Mouse (Mus musculus) left cerebral cortex, postnatal 36 days (tissue): ENCODE data around the gene Lhfp. TPM values are rescaled to one million over a fixed set of nuclear protein-coding genes. Genes with fewer than 3 reads are reported as not detected.
"Not testable (repeated sequence)": the region's sequence is repeated elsewhere in the genome, so short reads cannot be mapped to it uniquely, and the experiment has no call there.

ENCODE experiments used
- DNase-seq, 2 experiments: peaks; one replicate each; pipeline ENCODE4 v3.0.0; 2021 to 2022; ENCODE audit warnings: low spot score in 2 of 2, mixed read lengths in 1 of 2
- intact Hi-C: fragments of 180-260 bp; cut with DNase I; formaldehyde crosslinking; loops from one replicate; pipeline ENCODE4 v1.15.1; 2025
- total RNA-seq, 2 experiments: library from RNA; stranded (reverse); gene quantifications; 2 replicates each; pipeline ENCODE4 v1.2.3; 2021

The Lhfp gene
- total RNA-seq, 2 experiments from 2014 or later: 29.8 to 35.1 TPM

DNA sequence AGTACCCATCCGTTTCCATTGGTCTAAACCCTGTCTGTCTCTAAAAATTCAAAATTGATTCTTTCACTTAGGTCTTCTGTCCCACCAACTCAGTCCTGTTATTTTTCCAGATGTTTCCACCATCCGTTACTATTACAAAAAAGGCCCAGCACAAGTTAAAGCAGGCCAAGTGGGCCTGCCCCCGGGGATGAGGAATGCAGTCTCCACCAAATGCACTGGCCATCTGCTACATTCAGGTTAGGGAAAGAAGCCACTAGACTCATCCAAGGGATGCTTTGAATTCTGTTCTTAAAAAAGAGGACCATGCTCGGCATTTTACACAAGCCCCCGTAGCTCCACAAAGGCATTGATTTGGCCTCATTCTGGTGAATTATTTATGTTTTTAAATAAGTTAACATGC is 162.3 kb downstream of the Lhfp start:
- DNase-seq: no peak
- intact Hi-C loops: no loop called here

GRCm38 (mm10) chr3:53204348-53204984 is 163.1 kb downstream of the Lhfp start:
- intact Hi-C loops: no loop called here
- DNase-seq: no peak

- intact Hi-C loops: no loop called here
- no peak for DNase-seq
Observed at GRCm38 (mm10) chr3:53204985-53205365, 163.6 kb downstream of the Lhfp start.

DNA sequence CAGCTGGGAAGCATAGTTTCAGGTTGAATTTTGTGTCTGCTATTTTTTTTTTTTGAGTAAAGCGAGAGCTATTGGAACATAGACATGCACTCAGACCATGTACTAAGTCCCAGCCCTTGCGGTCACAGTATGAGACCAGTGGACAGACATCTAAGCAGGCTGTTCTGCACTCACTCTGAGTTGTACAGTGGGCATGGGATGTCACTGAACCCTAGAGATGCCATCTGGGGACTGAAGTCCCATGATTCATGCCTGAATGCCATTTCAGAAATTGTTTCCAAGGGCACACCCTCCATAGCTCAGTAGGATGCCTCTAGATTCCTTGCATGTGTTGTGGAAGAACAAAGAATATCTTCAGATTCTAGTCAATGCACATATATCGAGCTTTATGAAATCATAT is 164.4 kb downstream of the Lhfp start:
- no peak for DNase-seq
- intact Hi-C loops: no loop called here

GRCm38 (mm10) chr3:53206509-53207224 is 165.3 kb downstream of the Lhfp start:
- intact Hi-C loops: no loop called here

GRCm38 (mm10) chr3:53207225-53207528 is 165.8 kb downstream of the Lhfp start:
- DNase-seq: no peak
- intact Hi-C loops: no loop called here

More at GRCm38 (mm10) chr3:53206509-53207224, 165.3 kb downstream of the Lhfp start:
- no peak for DNase-seq

- DNase-seq: no peak
Observed at GRCm38 (mm10) chr3:53210691-53211526, 169.6 kb downstream of the Lhfp start.

DNA sequence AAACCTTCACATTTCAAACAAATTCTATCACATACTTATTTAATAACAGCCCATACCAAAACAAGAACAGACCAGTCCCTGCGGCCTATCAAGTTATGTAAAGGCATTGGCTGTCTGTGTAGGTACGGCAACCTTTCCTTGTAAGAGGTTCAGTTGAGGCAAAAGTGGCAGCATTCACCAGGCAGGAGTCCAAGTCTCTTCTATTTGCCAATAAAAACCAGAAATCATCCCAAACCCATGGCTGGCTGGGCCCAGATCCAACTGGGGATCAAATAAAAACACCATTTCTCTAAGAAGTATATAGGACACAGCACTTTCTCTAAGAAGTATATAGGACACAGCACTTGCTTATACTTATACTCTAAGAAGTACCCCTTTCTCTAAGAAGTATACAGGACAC is 171.3 kb downstream of the Lhfp start:
- no peak for DNase-seq
- intact Hi-C loops: no loop called here

More at GRCm38 (mm10) chr3:53210691-53211526, 169.6 kb downstream of the Lhfp start:
- intact Hi-C loops: no loop called here

DNA sequence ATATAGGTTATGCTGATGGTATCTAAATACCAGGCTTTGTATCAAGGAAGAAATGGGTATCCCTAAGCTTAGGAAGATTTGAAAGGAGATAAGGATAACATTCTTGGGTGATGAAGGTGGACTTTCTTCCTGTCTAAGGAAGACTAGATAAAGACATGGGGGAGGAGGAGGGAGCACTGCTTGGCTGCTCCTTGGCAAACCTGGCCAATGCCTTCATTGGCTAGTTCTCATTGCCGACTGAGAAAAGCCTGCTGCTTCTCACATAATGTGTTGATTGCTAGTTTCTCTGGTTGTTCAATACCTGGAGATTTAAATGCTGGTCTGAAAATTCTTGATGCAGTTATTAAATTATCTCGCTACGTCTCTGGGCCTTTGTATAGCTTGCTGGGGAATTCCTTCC is 172.0 kb downstream of the Lhfp start:
- no peak for DNase-seq
- intact Hi-C loops: no loop called here

GRCm38 (mm10) chr3:53213746-53214271 is 172.5 kb downstream of the Lhfp start:
- DNase-seq: no peak
- intact Hi-C loops: no loop called here

GRCm38 (mm10) chr3:53214386-53214785 is 173.1 kb downstream of the Lhfp start:
- intact Hi-C loops: no loop called here
- DNase-seq: no peak

GRCm38 (mm10) chr3:53217697-53218096 is 176.4 kb downstream of the Lhfp start:
- no peak for DNase-seq
- intact Hi-C loops: no loop called here

GRCm38 (mm10) chr3:53221531-53222272 is 180.4 kb downstream of the Lhfp start:
- DNase-seq: no peak
- intact Hi-C loops: no loop called here

GRCm38 (mm10) chr3:53224141-53224540 is 182.8 kb downstream of the Lhfp start:
- no peak for DNase-seq
- intact Hi-C loops: no loop called here

- intact Hi-C loops: no loop called here
Observed at GRCm38 (mm10) chr3:53225774-53226173, 184.4 kb downstream of the Lhfp start.

GRCm38 (mm10) chr3:53226223-53226622 is 184.9 kb downstream of the Lhfp start:
- DNase-seq: no peak
- intact Hi-C loops: no loop called here

More at GRCm38 (mm10) chr3:53225774-53226173, 184.4 kb downstream of the Lhfp start:
- no peak for DNase-seq

DNA sequence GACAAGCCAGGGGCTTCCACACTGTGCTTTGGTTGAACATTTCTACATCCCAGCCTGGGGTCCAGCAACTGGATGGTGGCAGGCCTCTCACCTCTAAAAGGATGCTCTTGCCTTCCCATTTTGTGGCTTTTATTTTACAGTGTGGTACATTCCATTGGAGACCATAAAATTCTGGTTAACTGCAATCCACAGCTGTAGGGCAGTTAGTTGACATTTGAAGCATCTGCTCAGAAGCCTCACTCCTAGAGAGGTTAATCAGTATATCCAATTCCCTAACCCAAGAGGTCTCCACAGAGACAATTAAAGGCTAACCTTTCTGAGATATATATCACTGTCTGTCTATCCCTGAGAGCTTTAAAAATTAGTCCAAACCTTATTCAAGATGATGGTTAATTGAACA is 186.5 kb downstream of the Lhfp start:
- DNase-seq: no peak
- intact Hi-C loops: no loop called here

DNA sequence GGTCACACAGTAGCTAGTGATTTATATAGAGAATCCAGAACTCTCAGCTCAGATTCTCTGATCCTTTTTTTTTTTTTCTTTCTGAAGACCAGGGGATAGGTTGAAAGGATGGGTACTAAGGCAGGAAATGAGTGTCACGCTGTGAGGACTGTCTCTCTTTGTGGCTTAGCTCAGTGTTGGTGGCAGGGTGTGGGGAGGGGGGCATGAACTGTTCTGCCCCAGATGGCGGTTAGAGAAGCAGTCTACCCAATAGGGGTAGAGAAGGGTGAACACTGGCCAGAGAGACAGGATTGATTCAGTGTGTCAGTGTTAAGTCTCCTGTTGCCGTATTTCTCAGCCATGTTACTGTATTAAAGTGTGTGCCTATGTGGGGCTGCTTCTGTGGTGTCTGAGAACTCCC is 189.2 kb downstream of the Lhfp start:
- intact Hi-C loops: no loop called here
- DNase-seq: no peak

GRCm38 (mm10) chr3:53231112-53231511 is 189.8 kb downstream of the Lhfp start:
- DNase-seq: no peak
- intact Hi-C loops: no loop called here

DNA sequence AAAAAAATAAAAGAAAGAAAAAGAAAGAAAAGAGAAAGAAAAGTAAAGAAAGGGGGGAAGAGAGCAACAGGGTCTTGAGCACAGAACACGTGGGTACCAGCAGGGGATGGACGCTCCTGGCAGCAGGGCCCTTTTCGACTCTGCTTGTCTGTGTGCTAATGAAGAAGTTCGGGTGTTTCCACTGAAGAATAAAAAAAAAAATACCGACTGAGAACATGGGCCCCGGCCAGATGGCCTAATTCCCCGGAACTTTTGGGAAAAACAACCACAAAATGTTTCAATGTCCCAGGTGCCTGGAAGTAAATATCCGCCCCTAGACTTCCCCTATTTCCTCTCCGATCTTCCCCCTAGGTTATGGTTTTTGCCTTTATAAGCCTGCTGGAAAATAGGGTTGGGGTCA is 191.1 kb downstream of the Lhfp start:
- intact Hi-C loops, DNase-seq: not testable (repeated sequence)
